21 mouse cellular contexts compared by ENCODE assay signal in the genomic region with DNA sequence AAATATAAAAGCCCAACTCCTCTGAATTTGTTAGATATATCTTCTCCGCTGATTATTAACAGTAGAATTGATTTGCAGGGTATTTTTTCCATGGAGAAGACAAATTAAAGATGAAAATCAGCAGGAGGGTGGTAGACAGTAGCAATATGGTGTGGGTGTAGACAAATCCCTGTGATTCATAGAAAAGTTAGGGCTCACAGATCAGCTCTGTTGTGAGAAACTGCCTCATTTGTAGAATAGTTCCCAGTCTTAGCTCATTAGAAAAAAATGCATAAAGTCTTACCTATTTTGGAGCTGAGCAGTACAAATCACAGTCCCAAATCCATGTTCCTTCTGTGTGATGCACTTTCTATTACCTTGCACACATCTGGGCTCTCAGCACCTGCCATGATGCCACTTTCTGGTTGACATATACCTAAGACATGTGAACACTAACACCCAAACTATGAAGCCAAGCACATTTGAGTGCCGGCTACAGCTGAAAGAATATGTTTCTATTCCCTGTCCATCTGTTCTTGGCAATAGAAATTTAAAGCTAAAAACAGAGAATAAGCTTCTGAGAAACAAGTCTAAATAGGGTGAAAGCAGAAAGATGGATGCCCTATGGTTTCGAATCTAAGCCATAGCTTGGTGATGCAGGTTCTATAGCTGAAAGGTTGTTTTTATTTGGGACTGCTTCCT.
DNase-seq lines count a peak whose midpoint lies in the region; TF ChIP-seq lines count a peak whose summit lies in the region.
"Had no signal": no experiment of that assay in that cellular context is flagged by ENCODE, and none has a peak within 500 bp of the region (broad histone marks: within the 10 kb centered on the region; RNA-seq: fewer than 3 reads in every experiment).

No protein-coding gene starts in this region.

- H3K4me3 ChIP-seq in layer of hippocampus, adult 2 months: no peak overlapping the region
- H3K4me3 ChIP-seq: embryonic facial prominence, embryonic 15.5 days; erythroblast, embryonic 14.5 days; forebrain, embryonic 10.5 days; forebrain, embryonic 15.5 days; gastrocnemius, adult 2 months; heart, embryonic 13.5 days had no signal

- peak in 1 of 2 experiments; percentile 37 for DNase-seq in layer of hippocampus, adult 2 months (ENCODE audit: low spot score in 2 of 2)
- no peak for DNase-seq in layer of hippocampus, adult 9-10 months (ENCODE audit: low spot score)
- DNase-seq in left cerebral cortex, postnatal 36 days (ENCODE audit: low spot score in 2 of 2): peak; percentile 23
- DNase-seq in left cerebral cortex, adult 11 months (ENCODE audit: low spot score): no peak
- peak; percentile 11 for DNase-seq in brain, embryonic 14.5 days (ENCODE audit: low read depth)
- DNase-seq in telencephalon, adult 2 months (ENCODE audit: low read depth, low spot score): peak; percentile 53
- DNase-seq in cerebellum, adult 18-20 months: no peak
- DNase-seq: adrenal gland, adult 8-10 months; cerebellum, adult 2 months; cerebellum, postnatal 10 days; embryo, embryonic 11 days; gastrocnemius, adult 2 months; gastrocnemius, postnatal 36 days; heart, adult 11 months; heart, postnatal 36 days had no signal

- TF ChIP-seq CTCF in layer of hippocampus, adult 2 months (conservative IDR thresholded peaks at IDR 0.05): no peak
- no peak for TF ChIP-seq CTCF in brain, embryonic 14.5 days (IDR thresholded peaks at IDR 0.05; ENCODE audit: borderline replicate concordance, extremely low read depth, insufficient read depth, insufficient read length)

- no peak for TF ChIP-seq POLR2A in brain, embryonic 14.5 days (IDR thresholded peaks at IDR 0.05; ENCODE audit: borderline replicate concordance, extremely low read depth, insufficient read depth, insufficient read length, poor library complexity, severe bottlenecking)

- intact Hi-C loops in left cerebral cortex, postnatal 36 days (cut with DNase I): no loop called here

- H3K27ac ChIP-seq in layer of hippocampus, adult 2 months: peak overlapping the region; percentile 83
- H3K27ac ChIP-seq: embryonic facial prominence, embryonic 15.5 days; forebrain, embryonic 10.5 days; forebrain, embryonic 15.5 days; gastrocnemius, adult 2 months; heart, embryonic 13.5 days; hindbrain, postnatal 0 days had no signal

Comparison
In these comparisons a context has a peak if more than half of its experiments do, and no peak if none do; other contexts are left out.
1. DNase-seq: peak in left cerebral cortex, postnatal 36 days (2 of 2), brain, embryonic 14.5 days (single experiment) and telencephalon, adult 2 months (single experiment); none in layer of hippocampus, adult 9-10 months (single experiment), left cerebral cortex, adult 11 months (single experiment) and cerebellum, adult 18-20 months (0 of 2).